Comparison of ENCODE assay signal across 16 mouse cellular contexts in the genomic region with DNA sequence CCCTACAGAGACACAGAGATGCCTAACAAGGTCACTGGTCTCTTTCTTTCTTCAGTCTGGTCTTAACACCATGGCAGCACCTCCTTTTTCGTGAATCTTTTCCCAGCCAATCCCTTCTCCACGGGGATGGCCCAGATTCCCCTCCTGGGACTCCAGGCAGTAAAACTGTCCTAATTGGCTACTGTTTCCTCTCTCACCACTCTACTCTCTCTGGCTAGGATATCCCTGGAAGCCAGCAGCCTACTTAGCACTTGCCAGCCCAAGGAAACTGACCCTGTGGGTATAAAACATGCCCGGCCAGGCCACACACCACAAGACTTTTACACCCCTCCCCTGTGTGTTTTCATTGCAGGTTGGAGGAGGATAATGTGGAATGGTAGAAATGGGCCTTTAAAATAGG.
A peak's percentile ranks its signal among the peaks of the same experiment; 100 is the strongest.
DNase-seq lines count a peak whose midpoint lies in the region; ATAC-seq and TF ChIP-seq lines count a peak whose summit lies in the region.
"Had no signal": no experiment of that assay in that cellular context is flagged by ENCODE, and none has a peak within 500 bp of the region (broad histone marks: within the 10 kb centered on the region; RNA-seq: fewer than 3 reads in every experiment).

No protein-coding gene starts in this region.

- H3K9ac ChIP-seq in heart, adult 2 months (ENCODE audit: low read depth, low read length), result no peak overlapping the region
- no peak overlapping the region for H3K9ac ChIP-seq in hindbrain, embryonic 12.5 days
- H3K9ac ChIP-seq: embryonic facial prominence, embryonic 12.5 days; heart, embryonic 15.5 days; liver, embryonic 15.5 days had no signal

- no peak for TF ChIP-seq POLR2A in cerebellum, adult 2 months (IDR thresholded peaks at IDR 0.05; ENCODE audit: borderline replicate concordance, insufficient read depth, low read length)
- no peak for TF ChIP-seq POLR2A in testis, adult 2 months (IDR thresholded peaks at IDR 0.05; ENCODE audit: control insufficient read depth, low read depth, low read length)
- TF ChIP-seq POLR2A in heart, adult 2 months (IDR thresholded peaks at IDR 0.05; ENCODE audit: insufficient read depth, low read depth, low read length), result no peak

- no peaks in the 10 kb centered on the region for H3K4me1 ChIP-seq in cerebellum, adult 2 months (ENCODE audit: control insufficient read depth, insufficient read depth, low read length)
- peaks cover 5% of the 10 kb centered on the region; the same call in 1 of the 2 replicates for H3K4me1 ChIP-seq in testis, adult 2 months (ENCODE audit: control insufficient read depth, insufficient read depth, low read length)
- peaks cover 2% of the 10 kb centered on the region; the same call in 1 of the 2 replicates for H3K4me1 ChIP-seq in heart, adult 2 months (ENCODE audit: control insufficient read depth, insufficient read depth, low read length)
- peaks cover 7% of the 10 kb centered on the region; the same call in 1 of the 2 replicates for H3K4me1 ChIP-seq in hindbrain, embryonic 12.5 days
- H3K4me1 ChIP-seq: liver, embryonic 15.5 days had no signal

- intact Hi-C loops in heart, adult 2 months (cut with DNase I), result no loop called here

- peak in 1 of 2 experiments; percentile 44 for DNase-seq in cerebellum, adult 2 months
- no peak for DNase-seq in cerebellum, postnatal 25 days
- DNase-seq in layer of hippocampus, adult 11-12 months (ENCODE audit: low spot score), result peak; percentile 22
- no peak for DNase-seq in layer of hippocampus, postnatal 25 days (ENCODE audit: extremely low spot score in 1 of 2, low spot score in 1 of 2)
- DNase-seq in testis, postnatal 14 days (ENCODE audit: low spot score), result no peak
- no peak for DNase-seq in heart, adult 2 months
- DNase-seq: gastrocnemius, postnatal 36 days; kidney, adult 11 months; lung, postnatal 14 days had no signal

- H3K27me3 ChIP-seq in cerebellum, adult 2 months (ENCODE audit: control insufficient read depth, insufficient read depth, low read length), result no peaks in the 10 kb centered on the region
- H3K27me3 ChIP-seq in testis, adult 2 months (ENCODE audit: control insufficient read depth, insufficient read depth, low read length), result no peaks in the 10 kb centered on the region
- no peaks in the 10 kb centered on the region for H3K27me3 ChIP-seq in heart, adult 2 months (ENCODE audit: control insufficient read depth, insufficient read depth, low read length)
- no peaks in the 10 kb centered on the region for H3K27me3 ChIP-seq in hindbrain, embryonic 12.5 days
- H3K27me3 ChIP-seq: embryonic facial prominence, embryonic 12.5 days; heart, embryonic 15.5 days; limb, embryonic 12.5 days; liver, embryonic 15.5 days had no signal

- no peak for TF ChIP-seq CTCF in cerebellum, adult 2 months (IDR thresholded peaks at IDR 0.05; ENCODE audit: borderline replicate concordance, insufficient read depth, low read depth, low read length)
- TF ChIP-seq CTCF in testis, adult 2 months (IDR thresholded peaks at IDR 0.05; ENCODE audit: control insufficient read depth, insufficient read depth, insufficient replicate concordance, low read depth, low read length), result no peak
- no peak for TF ChIP-seq CTCF in heart, adult 2 months (IDR thresholded peaks at IDR 0.05)

- H3K27ac ChIP-seq in cerebellum, adult 2 months (ENCODE audit: insufficient read depth, low read length), result peak overlapping the region; percentile 4; the same call in 1 of the 2 replicates
- no peak overlapping the region for H3K27ac ChIP-seq in testis, adult 2 months (ENCODE audit: control insufficient read depth, insufficient read depth, low read depth, low read length)
- no peak overlapping the region for H3K27ac ChIP-seq in heart, adult 2 months
- no peak overlapping the region for H3K27ac ChIP-seq in hindbrain, embryonic 12.5 days
- H3K27ac ChIP-seq: embryonic facial prominence, embryonic 12.5 days; heart, embryonic 15.5 days; limb, embryonic 12.5 days; liver, embryonic 15.5 days had no signal

- no peaks in the 10 kb centered on the region for H3K36me3 ChIP-seq in testis, adult 2 months (ENCODE audit: control insufficient read depth, insufficient read depth, low read length)
- H3K36me3 ChIP-seq in heart, adult 2 months (ENCODE audit: control insufficient read depth, insufficient read depth, low read length), result no peaks in the 10 kb centered on the region
- no peaks in the 10 kb centered on the region for H3K36me3 ChIP-seq in hindbrain, embryonic 12.5 days
- H3K36me3 ChIP-seq: embryonic facial prominence, embryonic 12.5 days; forebrain, embryonic 10.5 days; heart, embryonic 15.5 days; limb, embryonic 12.5 days; liver, embryonic 15.5 days had no signal

- no peak for TF ChIP-seq EP300 in heart, adult 2 months (IDR thresholded peaks at IDR 0.05; ENCODE audit: insufficient read depth, low read depth, low read length)

- H3K4me2 ChIP-seq in hindbrain, embryonic 12.5 days (replicated peaks), result no peak overlapping the region
- H3K4me2 ChIP-seq: embryonic facial prominence, embryonic 12.5 days; heart, embryonic 15.5 days; limb, embryonic 12.5 days; liver, embryonic 15.5 days had no signal

- no peak for ATAC-seq in hindbrain, embryonic 12.5 days (ENCODE audit: low FRiP score)

- WGBS in cerebellum, adult 2 months, result 41% methylated on average over 3 of the region's 3 CpGs
- WGBS in heart, adult 2 months, result 70% methylated on average over 3 of the region's 3 CpGs
- 84% methylated on average over 3 of the region's 3 CpGs for WGBS in hindbrain, embryonic 12.5 days

- no peaks in the 10 kb centered on the region for H3K9me3 ChIP-seq in hindbrain, embryonic 12.5 days (replicated peaks)
- H3K9me3 ChIP-seq: embryonic facial prominence, embryonic 12.5 days; forebrain, embryonic 10.5 days; heart, embryonic 15.5 days; limb, embryonic 12.5 days; liver, embryonic 15.5 days had no signal

- H3K4me3 ChIP-seq in cerebellum, adult 2 months (replicated peaks; ENCODE audit: insufficient read depth, low read depth, low read length), result no peak overlapping the region
- H3K4me3 ChIP-seq in testis, adult 2 months (ENCODE audit: control insufficient read depth, low read depth, low read length), result peak overlapping the region; percentile 75
- H3K4me3 ChIP-seq in heart, adult 2 months, result no peak overlapping the region
- no peak overlapping the region for H3K4me3 ChIP-seq in hindbrain, embryonic 12.5 days
- H3K4me3 ChIP-seq: embryonic facial prominence, embryonic 12.5 days; forebrain, embryonic 10.5 days; heart, embryonic 15.5 days; limb, embryonic 12.5 days; liver, embryonic 15.5 days had no signal

- H3K79me2 ChIP-seq in heart, adult 2 months (replicated peaks; ENCODE audit: control insufficient read depth, insufficient read depth, low read length), result no peaks in the 10 kb centered on the region
